Mouse (Mus musculus): ENCODE results near the gene Agpat1.

Agpat1 gene

GRCm38 (mm10) chr17:34652546-34652945 lies 48.5 kb downstream of the Agpat1 start:
- DNase-seq (ENCODE audit: extremely low spot score, low read depth, low spot score) = no peak

GRCm38 (mm10) chr17:34652985-34653384 lies 48.9 kb downstream of the Agpat1 start:
- DNase-seq (ENCODE audit: extremely low spot score, low read depth, low spot score) = no peak

- DNase-seq (ENCODE audit: extremely low spot score, low read depth, low spot score) = no peak
Measured at GRCm38 (mm10) chr17:34653746-34654285, 49.8 kb downstream of the Agpat1 start.

- no peak for DNase-seq (ENCODE audit: extremely low spot score, low read depth, low spot score)
Measured at GRCm38 (mm10) chr17:34654392-34654791, 50.3 kb downstream of the Agpat1 start.

GRCm38 (mm10) chr17:34655160-34655559 lies 51.1 kb downstream of the Agpat1 start:
- no peak for DNase-seq (ENCODE audit: extremely low spot score, low read depth, low spot score)

GRCm38 (mm10) chr17:34655581-34655991 lies 51.5 kb downstream of the Agpat1 start:
- no peak for DNase-seq (ENCODE audit: extremely low spot score, low read depth, low spot score)

GRCm38 (mm10) chr17:34656666-34657065 lies 52.6 kb downstream of the Agpat1 start:
- no peak for DNase-seq (ENCODE audit: extremely low spot score, low read depth, low spot score)

- no peak for DNase-seq (ENCODE audit: extremely low spot score, low read depth, low spot score)
Measured at GRCm38 (mm10) chr17:34657271-34657670, 53.2 kb downstream of the Agpat1 start.

- no peak for DNase-seq (ENCODE audit: extremely low spot score, low read depth, low spot score)
Measured at GRCm38 (mm10) chr17:34658145-34658544, 54.1 kb downstream of the Agpat1 start.

GRCm38 (mm10) chr17:34658591-34658990 lies 54.5 kb downstream of the Agpat1 start:
- DNase-seq (ENCODE audit: extremely low spot score, low read depth, low spot score) = no peak

GRCm38 (mm10) chr17:34659181-34659896 lies 55.3 kb downstream of the Agpat1 start:
- no peak for DNase-seq (ENCODE audit: extremely low spot score, low read depth, low spot score)

GRCm38 (mm10) chr17:34659897-34660214 lies 55.8 kb downstream of the Agpat1 start:
- DNase-seq (ENCODE audit: extremely low spot score, low read depth, low spot score) = no peak

- DNase-seq (ENCODE audit: extremely low spot score, low read depth, low spot score) = no peak
Measured at GRCm38 (mm10) chr17:34660259-34660820, 56.3 kb downstream of the Agpat1 start.

- no peak for DNase-seq (ENCODE audit: extremely low spot score, low read depth, low spot score)
Measured at GRCm38 (mm10) chr17:34661121-34661591, 57.1 kb downstream of the Agpat1 start.

- DNase-seq (ENCODE audit: extremely low spot score, low read depth, low spot score) = no peak
Measured at GRCm38 (mm10) chr17:34662468-34662867, 58.4 kb downstream of the Agpat1 start.

- no peak for DNase-seq (ENCODE audit: extremely low spot score, low read depth, low spot score)
Measured at GRCm38 (mm10) chr17:34662978-34663377, 58.9 kb downstream of the Agpat1 start.
